Comparison of ENCODE assay signal across 16 mouse cellular contexts in the genomic region with DNA sequence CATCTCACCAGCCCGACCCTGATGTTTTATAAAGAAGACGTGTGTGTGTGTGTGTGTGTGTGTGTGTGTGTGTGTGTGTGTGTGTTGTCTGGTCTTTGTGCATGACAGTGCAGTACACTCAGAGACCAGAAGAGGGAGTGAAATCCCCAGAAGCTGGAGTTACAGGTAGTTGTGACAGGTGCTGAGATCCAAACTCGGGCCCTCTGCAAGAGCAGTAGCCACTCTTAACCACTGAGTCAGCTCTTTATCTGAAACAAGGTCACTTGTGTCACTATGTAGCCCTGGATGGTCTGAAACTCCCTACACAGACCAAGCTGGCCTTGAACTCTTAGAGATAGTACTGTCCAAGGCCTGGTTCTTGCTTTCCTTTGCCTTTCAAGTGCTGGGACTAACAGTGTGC. TPM values are rescaled to one million over a fixed set of nuclear protein-coding genes. Genes with fewer than 3 reads are reported as not detected.
DNase-seq lines count a peak whose midpoint lies in the region; ATAC-seq lines count a peak whose summit lies in the region.
"Had no signal": no experiment of that assay in that cellular context is flagged by ENCODE, and none has a peak within 500 bp of the region (broad histone marks: within the 10 kb centered on the region; RNA-seq: fewer than 3 reads in every experiment).

No protein-coding gene starts in this region.

- 84% methylated on average over 3 of the region's 3 CpGs for WGBS in embryonic facial prominence, embryonic 13.5 days
- 92% methylated on average over 3 of the region's 3 CpGs for WGBS in embryonic facial prominence, embryonic 10.5 days
- WGBS in kidney, embryonic 14.5 days: 84% methylated on average over 3 of the region's 3 CpGs
- 94% methylated on average over 3 of the region's 3 CpGs for WGBS in embryonic facial prominence, embryonic 14.5 days

- H3K9ac ChIP-seq in embryonic facial prominence, embryonic 13.5 days: no peak overlapping the region
- H3K9ac ChIP-seq in kidney, embryonic 14.5 days (ENCODE audit: low read depth, low read length): no peak overlapping the region
- no peak overlapping the region; the same call in 1 of the 2 replicates for H3K9ac ChIP-seq in embryonic facial prominence, embryonic 14.5 days (ENCODE audit: low read depth, low read length)
- H3K9ac ChIP-seq: limb, embryonic 13.5 days had no signal

- H3K4me1 ChIP-seq in embryonic facial prominence, embryonic 13.5 days: peaks cover 63% of the 10 kb centered on the region
- peaks cover 53% of the 10 kb centered on the region for H3K4me1 ChIP-seq in embryonic facial prominence, embryonic 10.5 days
- peaks cover 44% of the 10 kb centered on the region for H3K4me1 ChIP-seq in kidney, embryonic 14.5 days (ENCODE audit: control insufficient read depth, insufficient read depth, low read length)
- H3K4me1 ChIP-seq in embryonic facial prominence, embryonic 14.5 days (ENCODE audit: control insufficient read depth, insufficient read depth, low read length): peaks cover 27% of the 10 kb centered on the region

- ATAC-seq in embryonic facial prominence, embryonic 13.5 days (ENCODE audit: insufficient number of reproducible peaks, insufficient read depth, low FRiP score, low TSS enrichment, low read depth): no peak
- no peak for ATAC-seq in kidney, embryonic 14.5 days (ENCODE audit: low FRiP score, low TSS enrichment)
- ATAC-seq in embryonic facial prominence, embryonic 14.5 days (ENCODE audit: low read depth): no peak

- no peaks in the 10 kb centered on the region for H3K27me3 ChIP-seq in embryonic facial prominence, embryonic 13.5 days
- peaks cover 12% of the 10 kb centered on the region for H3K27me3 ChIP-seq in embryonic facial prominence, embryonic 10.5 days (replicated peaks; ENCODE audit: low read depth, poor library complexity, severe bottlenecking)
- H3K27me3 ChIP-seq in kidney, embryonic 14.5 days (ENCODE audit: control insufficient read depth, insufficient read depth, low read length): no peaks in the 10 kb centered on the region
- H3K27me3 ChIP-seq in embryonic facial prominence, embryonic 14.5 days (replicated peaks; ENCODE audit: control insufficient read depth, insufficient read depth, low read length): no peaks in the 10 kb centered on the region
- H3K27me3 ChIP-seq: limb, embryonic 13.5 days had no signal

- H3K9me3 ChIP-seq in embryonic facial prominence, embryonic 13.5 days: no peaks in the 10 kb centered on the region
- no peaks in the 10 kb centered on the region for H3K9me3 ChIP-seq in embryonic facial prominence, embryonic 10.5 days
- no peaks in the 10 kb centered on the region for H3K9me3 ChIP-seq in kidney, embryonic 14.5 days (ENCODE audit: control insufficient read depth, low read length)
- H3K9me3 ChIP-seq in embryonic facial prominence, embryonic 14.5 days (ENCODE audit: control insufficient read depth, low read length): no peaks in the 10 kb centered on the region
- H3K9me3 ChIP-seq: limb, embryonic 13.5 days had no signal

- no peak overlapping the region for H3K4me2 ChIP-seq in embryonic facial prominence, embryonic 13.5 days
- no peak overlapping the region for H3K4me2 ChIP-seq in kidney, embryonic 14.5 days (replicated peaks; ENCODE audit: low read depth, low read length)
- H3K4me2 ChIP-seq in embryonic facial prominence, embryonic 14.5 days (ENCODE audit: low read depth, low read length): no peak overlapping the region
- H3K4me2 ChIP-seq: limb, embryonic 13.5 days had no signal

- no peak for DNase-seq in embryonic facial prominence, embryonic 10.5 days (ENCODE audit: low spot score)
- no peak for DNase-seq in kidney, postnatal 25 days
- peak; percentile 21 for DNase-seq in A20 (ENCODE audit: low read depth, low spot score)
- no peak for DNase-seq in embryonic facial prominence, embryonic 14.5 days (ENCODE audit: low spot score)
- DNase-seq in layer of hippocampus, postnatal 25 days (ENCODE audit: extremely low spot score in 1 of 2, low spot score in 1 of 2): no peak
- no peak for DNase-seq in thymus, adult 18-20 months
- DNase-seq: adrenal gland, postnatal 10 days; cerebellum, postnatal 36 days; kidney, postnatal 10 days; lung, postnatal 10 days; midbrain, embryonic 14.5 days had no signal

- peaks cover 61% of the 10 kb centered on the region for H3K36me3 ChIP-seq in embryonic facial prominence, embryonic 13.5 days
- peaks cover 48% of the 10 kb centered on the region for H3K36me3 ChIP-seq in embryonic facial prominence, embryonic 10.5 days (replicated peaks)
- H3K36me3 ChIP-seq in kidney, embryonic 14.5 days (ENCODE audit: control insufficient read depth, insufficient read depth, low read length): peaks cover 27% of the 10 kb centered on the region
- peaks cover 59% of the 10 kb centered on the region for H3K36me3 ChIP-seq in embryonic facial prominence, embryonic 14.5 days (ENCODE audit: control insufficient read depth, insufficient read depth, low read length)

- H3K27ac ChIP-seq in embryonic facial prominence, embryonic 13.5 days: peak overlapping the region; percentile 64; the same call in 1 of the 2 replicates
- no peak overlapping the region for H3K27ac ChIP-seq in embryonic facial prominence, embryonic 10.5 days (replicated peaks)
- H3K27ac ChIP-seq in kidney, embryonic 14.5 days (ENCODE audit: low read depth, low read length): peak overlapping the region; percentile 72; the same call in 1 of the 2 replicates
- peak overlapping the region; percentile 76; the same call in 1 of the 2 replicates for H3K27ac ChIP-seq in embryonic facial prominence, embryonic 14.5 days (replicated peaks; ENCODE audit: low read depth, low read length)
- H3K27ac ChIP-seq: limb, embryonic 13.5 days had no signal

- H3K4me3 ChIP-seq in embryonic facial prominence, embryonic 13.5 days: no peak overlapping the region
- no peak overlapping the region for H3K4me3 ChIP-seq in embryonic facial prominence, embryonic 10.5 days
- H3K4me3 ChIP-seq in kidney, embryonic 14.5 days (ENCODE audit: low read length): no peak overlapping the region
- H3K4me3 ChIP-seq in embryonic facial prominence, embryonic 14.5 days (ENCODE audit: low read depth, low read length): no peak overlapping the region
- H3K4me3 ChIP-seq: erythroblast, embryonic 14.5 days; limb, embryonic 13.5 days had no signal

RNA-seq across cellular contexts. Expression of a gene that starts 21.6 kb away (rescaled TPM):
- polyA plus RNA-seq in embryonic facial prominence, embryonic 13.5 days (2015; fragmentation: Nextera tagmentation; extraction: Ambion mirVana): 2.9 and 5.2 TPM in 2 replicates
- 2.4 and 3.5 TPM in 2 replicates for polyA plus RNA-seq in embryonic facial prominence, embryonic 10.5 days (2016; fragmentation: Nextera tagmentation; extraction: Ambion mirVana)
- 4.3 and 5.5 TPM in 2 replicates for polyA plus RNA-seq in kidney, embryonic 14.5 days (2014; fragmentation: Nextera tagmentation; extraction: Ambion mirVana)
- 3.0 and 4.5 TPM in 2 replicates for polyA plus RNA-seq in embryonic facial prominence, embryonic 14.5 days (2014; fragmentation: Nextera tagmentation; extraction: Ambion mirVana)
- 1 to 10 TPM; 2.6 to 3.0 TPM for total RNA-seq in layer of hippocampus, postnatal 25 days (2021)
- polyA plus RNA-seq: erythroblast, embryonic 14.5 days; spleen, adult 2 months had no signal

RNA-seq across cellular contexts. Expression of a gene that starts 30.2 kb away (rescaled TPM):
- polyA plus RNA-seq in embryonic facial prominence, embryonic 13.5 days (2015; fragmentation: Nextera tagmentation; extraction: Ambion mirVana): 19.6 and 22.6 TPM in 2 replicates
- polyA plus RNA-seq in embryonic facial prominence, embryonic 10.5 days (2016; fragmentation: Nextera tagmentation; extraction: Ambion mirVana): 37.2 and 41.7 TPM in 2 replicates
- 10.2 and 15.7 TPM in 2 replicates for polyA plus RNA-seq in kidney, embryonic 14.5 days (2014; fragmentation: Nextera tagmentation; extraction: Ambion mirVana)
- 11.0 and 12.4 TPM in 2 replicates for polyA plus RNA-seq in embryonic facial prominence, embryonic 14.5 days (2014; fragmentation: Nextera tagmentation; extraction: Ambion mirVana)
- 10 to 100 TPM; 16.5 to 20.4 TPM for total RNA-seq in layer of hippocampus, postnatal 25 days (2021)

RNA-seq across cellular contexts. Expression of a gene that starts 42.9 kb away (rescaled TPM):
- 318 and 344 TPM in 2 replicates for polyA plus RNA-seq in embryonic facial prominence, embryonic 13.5 days (2015; fragmentation: Nextera tagmentation; extraction: Ambion mirVana)
- 409 and 427 TPM in 2 replicates for polyA plus RNA-seq in embryonic facial prominence, embryonic 10.5 days (2016; fragmentation: Nextera tagmentation; extraction: Ambion mirVana)
- 388 TPM in 2 replicates for polyA plus RNA-seq in kidney, embryonic 14.5 days (2014; fragmentation: Nextera tagmentation; extraction: Ambion mirVana)
- polyA plus RNA-seq in embryonic facial prominence, embryonic 14.5 days (2014; fragmentation: Nextera tagmentation; extraction: Ambion mirVana): 371 and 387 TPM in 2 replicates
- 100 to 1,000 TPM; 140 to 152 TPM for total RNA-seq in layer of hippocampus, postnatal 25 days (2021)

RNA-seq across cellular contexts. Expression of a gene that starts 50.5 kb away (rescaled TPM):
- polyA plus RNA-seq in embryonic facial prominence, embryonic 13.5 days (2015; fragmentation: Nextera tagmentation; extraction: Ambion mirVana): 62.4 and 69.8 TPM in 2 replicates
- polyA plus RNA-seq in embryonic facial prominence, embryonic 10.5 days (2016; fragmentation: Nextera tagmentation; extraction: Ambion mirVana): 64.0 and 64.2 TPM in 2 replicates
- 73.2 and 80.1 TPM in 2 replicates for polyA plus RNA-seq in kidney, embryonic 14.5 days (2014; fragmentation: Nextera tagmentation; extraction: Ambion mirVana)
- 50.3 and 56.7 TPM in 2 replicates for polyA plus RNA-seq in embryonic facial prominence, embryonic 14.5 days (2014; fragmentation: Nextera tagmentation; extraction: Ambion mirVana)
- 10 to 100 TPM; 18.4 to 20.6 TPM for total RNA-seq in layer of hippocampus, postnatal 25 days (2021)

RNA-seq across cellular contexts. Expression of a gene that starts 58.8 kb away (rescaled TPM):
- 1.4 and 1.8 TPM in 2 replicates for polyA plus RNA-seq in embryonic facial prominence, embryonic 13.5 days (2015; fragmentation: Nextera tagmentation; extraction: Ambion mirVana)
- 1.5 and 1.8 TPM in 2 replicates for polyA plus RNA-seq in embryonic facial prominence, embryonic 10.5 days (2016; fragmentation: Nextera tagmentation; extraction: Ambion mirVana)
- polyA plus RNA-seq in kidney, embryonic 14.5 days (2014; fragmentation: Nextera tagmentation; extraction: Ambion mirVana): 0.87 and 1.2 TPM in 2 replicates
- 0.77 and 1.0 TPM in 2 replicates for polyA plus RNA-seq in embryonic facial prominence, embryonic 14.5 days (2014; fragmentation: Nextera tagmentation; extraction: Ambion mirVana)
- 1 to 10 TPM; 1.4 to 2.1 TPM for total RNA-seq in layer of hippocampus, postnatal 25 days (2021)
- polyA plus RNA-seq: erythroblast, embryonic 14.5 days had no signal
